ENCODE assay signal across 29 mouse cellular contexts in genomic region chr9:99110213-99110612, GRCm38 (mm10). TPM values are rescaled to one million over a fixed set of nuclear protein-coding genes. Genes with fewer than 3 reads are reported as not detected.
DNase-seq lines count a peak whose midpoint lies in the region; ATAC-seq and TF ChIP-seq lines count a peak whose summit lies in the region.
"Had no signal": no experiment of that assay in that cellular context is flagged by ENCODE, and none has a peak within 500 bp of the region (broad histone marks: within the 10 kb centered on the region; RNA-seq: fewer than 3 reads in every experiment).

No protein-coding gene starts in this region.

- peaks cover 3% of the 10 kb centered on the region; the same call in 1 of the 2 replicates for H3K4me1 ChIP-seq in midbrain, embryonic 14.5 days (ENCODE audit: control insufficient read depth, insufficient read depth, low read length)
- H3K4me1 ChIP-seq in midbrain, postnatal 0 days (ENCODE audit: insufficient read depth, low read length) = 0 out of 2 replicates have a peak, but pooled peaks cover 2% of the 10 kb centered on the region
- H3K4me1 ChIP-seq: heart, embryonic 12.5 days; kidney, embryonic 15.5 days had no signal

- no peak overlapping the region for H3K4me2 ChIP-seq in midbrain, embryonic 14.5 days (ENCODE audit: low read length)
- no peak overlapping the region for H3K4me2 ChIP-seq in midbrain, postnatal 0 days (ENCODE audit: low read depth, low read length, poor library complexity, severe bottlenecking)
- H3K4me2 ChIP-seq: forebrain, embryonic 13.5 days; heart, embryonic 12.5 days; hindbrain, embryonic 13.5 days; kidney, embryonic 15.5 days; lung, embryonic 14.5 days; midbrain, embryonic 15.5 days had no signal

- intact Hi-C loops in left cerebral cortex, adult 2 months (cut with DNase I) = no loop called here
- intact Hi-C loops in left cerebral cortex, postnatal 10 days (cut with DNase I) = no loop called here

- peaks cover 6% of the 10 kb centered on the region for H3K9me3 ChIP-seq in midbrain, embryonic 14.5 days (ENCODE audit: control insufficient read depth, low read length)
- no peaks in the 10 kb centered on the region for H3K9me3 ChIP-seq in midbrain, postnatal 0 days (ENCODE audit: low read length)
- H3K9me3 ChIP-seq: midbrain, embryonic 15.5 days had no signal

- no peak for TF ChIP-seq CTCF in left cerebral cortex, adult 2 months (IDR thresholded peaks at IDR 0.05)
- TF ChIP-seq CTCF in midbrain, postnatal 0 days (IDR thresholded peaks at IDR 0.05) = no peak
- no peak for TF ChIP-seq CTCF in brain, embryonic 14.5 days (IDR thresholded peaks at IDR 0.05; ENCODE audit: borderline replicate concordance, extremely low read depth, insufficient read depth, insufficient read length)

- H3K27me3 ChIP-seq in midbrain, embryonic 14.5 days (ENCODE audit: control insufficient read depth, insufficient read depth, low read length) = no peaks in the 10 kb centered on the region
- no peaks in the 10 kb centered on the region for H3K27me3 ChIP-seq in midbrain, postnatal 0 days (ENCODE audit: insufficient read depth, low read length)
- H3K27me3 ChIP-seq: forebrain, embryonic 13.5 days; heart, embryonic 12.5 days; hindbrain, embryonic 13.5 days; kidney, embryonic 15.5 days; midbrain, embryonic 15.5 days had no signal

- no peak for DNase-seq in left cerebral cortex, adult 2 months (ENCODE audit: extremely low spot score in 1 of 2, low spot score in 2 of 2)
- DNase-seq in left cerebral cortex, postnatal 10 days (ENCODE audit: extremely low spot score in 1 of 2, low spot score in 2 of 2) = no peak
- DNase-seq in midbrain, embryonic 14.5 days = peak; percentile 10
- DNase-seq in midbrain, postnatal 0 days (ENCODE audit: low spot score) = no peak
- peak; percentile 20 for DNase-seq in brain, embryonic 14.5 days (ENCODE audit: low read depth)
- DNase-seq in MN1 (ENCODE audit: low spot score) = no peak
- no peak for DNase-seq in adrenal gland, postnatal 25 days
- DNase-seq: adrenal gland, postnatal 10 days; cerebellum, adult 2 months; cerebellum, postnatal 14 days; gastrocnemius, postnatal 25 days; heart, adult 2 months; heart, postnatal 4 days; kidney, adult 18-20 months; kidney, postnatal 25 days; layer of hippocampus, postnatal 36 days; lung, embryonic 14.5 days; lung, postnatal 14 days; right cerebral cortex, postnatal 25 days; thymus, adult 18-20 months; thymus, postnatal 25 days had no signal

- no peak for TF ChIP-seq POLR2A in brain, embryonic 14.5 days (IDR thresholded peaks at IDR 0.05; ENCODE audit: borderline replicate concordance, extremely low read depth, insufficient read depth, insufficient read length, poor library complexity, severe bottlenecking)

- WGBS in midbrain, embryonic 14.5 days = 54% methylated on average over 5 of the region's 5 CpGs
- WGBS in midbrain, postnatal 0 days = 56% methylated on average over 5 of the region's 5 CpGs

- no peak overlapping the region for H3K9ac ChIP-seq in midbrain, embryonic 14.5 days (replicated peaks; ENCODE audit: low read length)
- H3K9ac ChIP-seq in midbrain, postnatal 0 days (replicated peaks; ENCODE audit: low read length, poor library complexity, severe bottlenecking) = no peak overlapping the region
- H3K9ac ChIP-seq: forebrain, embryonic 13.5 days; heart, embryonic 12.5 days; hindbrain, embryonic 13.5 days; kidney, embryonic 15.5 days; lung, embryonic 14.5 days; midbrain, embryonic 15.5 days had no signal

- peak overlapping the region; percentile 8; the same call in 1 of the 2 replicates for H3K27ac ChIP-seq in left cerebral cortex, adult 2 months
- no peak overlapping the region for H3K27ac ChIP-seq in midbrain, embryonic 14.5 days (replicated peaks; ENCODE audit: low read depth, low read length)
- H3K27ac ChIP-seq in midbrain, postnatal 0 days (ENCODE audit: low read depth, low read length) = no peak overlapping the region
- H3K27ac ChIP-seq: forebrain, embryonic 13.5 days; hindbrain, embryonic 13.5 days; kidney, embryonic 15.5 days; midbrain, embryonic 15.5 days; stomach, postnatal 0 days had no signal

- ATAC-seq in midbrain, embryonic 14.5 days (ENCODE audit: low FRiP score, low TSS enrichment) = no peak
- ATAC-seq in midbrain, postnatal 0 days (ENCODE audit: low FRiP score) = no peak
- ATAC-seq in megakaryocyte-erythroid progenitor cell, adult 5-6 weeks (replicated peaks; ENCODE audit: low FRiP score, low TSS enrichment, poor library complexity, severe bottlenecking) = peak; percentile 77
- ATAC-seq: CD4-positive, CD25-positive, alpha-beta regulatory T cell, adult 4 months; forebrain, embryonic 13.5 days; midbrain, embryonic 15.5 days had no signal

- H3K36me3 ChIP-seq in midbrain, embryonic 14.5 days (ENCODE audit: control insufficient read depth, insufficient read depth, low read length) = 0 out of 2 replicates have a peak, but pooled peaks cover 3% of the 10 kb centered on the region
- peaks cover 4% of the 10 kb centered on the region; the same call in 1 of the 2 replicates for H3K36me3 ChIP-seq in midbrain, postnatal 0 days (ENCODE audit: insufficient read depth, low read length)
- H3K36me3 ChIP-seq: midbrain, embryonic 15.5 days had no signal

- no peak overlapping the region for H3K4me3 ChIP-seq in left cerebral cortex, adult 2 months
- no peak overlapping the region for H3K4me3 ChIP-seq in midbrain, embryonic 14.5 days (replicated peaks; ENCODE audit: low read depth, low read length)
- H3K4me3 ChIP-seq in midbrain, postnatal 0 days (ENCODE audit: low read depth, low read length) = no peak overlapping the region
- H3K4me3 ChIP-seq: forebrain, embryonic 13.5 days; heart, adult 2 months; heart, embryonic 12.5 days; hindbrain, embryonic 13.5 days; kidney, embryonic 15.5 days; midbrain, embryonic 15.5 days had no signal

RNA-seq across cellular contexts. Expression of gene Pik3cb, which starts 30.2 kb away (rescaled TPM):
- 10 to 100 TPM; 23.5 to 25.6 TPM for total RNA-seq in left cerebral cortex, adult 2 months (2021)
- 10 to 100 TPM; 18.8 to 19.0 TPM for total RNA-seq in left cerebral cortex, postnatal 10 days (2021)
- polyA plus RNA-seq in midbrain, embryonic 14.5 days (2014; fragmentation: Nextera tagmentation; extraction: Ambion mirVana) = 4.7 and 5.9 TPM in 2 replicates
- 5.8 and 8.4 TPM in 2 replicates for total RNA-seq in midbrain, postnatal 0 days (2014; rRNA removed)
- 3.2 and 3.8 TPM in 2 replicates for polyA plus RNA-seq in midbrain, postnatal 0 days (2015; fragmentation: Nextera tagmentation; extraction: Ambion mirVana)
- 7.5 and 8.6 TPM in 2 replicates for polyA plus RNA-seq in brain, embryonic 14.5 days (2012; rRNA removed)
- total RNA-seq in megakaryocyte-erythroid progenitor cell, adult 5-6 weeks (2014; fragmentation: Nextera tagmentation) = 9.5 and 14.1 TPM in 2 replicates
- total RNA-seq in megakaryocyte-erythroid progenitor cell, adult 5-6 weeks (2017) = 2.9 and 5.5 TPM in 2 replicates
- 15.0 and 15.2 TPM in 2 replicates for total RNA-seq in adrenal gland, postnatal 25 days (2021)

Comparison
In these comparisons a context has a peak if more than half of its experiments do, and no peak if none do; other contexts are left out.
1. DNase-seq: peak in midbrain, embryonic 14.5 days (single experiment) and brain, embryonic 14.5 days (single experiment); none in left cerebral cortex, adult 2 months (0 of 2), left cerebral cortex, postnatal 10 days (0 of 2), midbrain, postnatal 0 days (single experiment), MN1 (single experiment) and adrenal gland, postnatal 25 days (single experiment).